Mouse (Mus musculus) adrenal gland, postnatal 4 days (tissue): ENCODE measurements around the gene Prh1. TPM values are rescaled to one million over a fixed set of nuclear protein-coding genes. Genes with fewer than 3 reads are reported as not detected.
"Not testable (repeated sequence)": the region's sequence is repeated elsewhere in the genome, so short reads cannot be mapped to it uniquely, and the experiment has no call there.

ENCODE experiments used
- DNase-seq, 2 experiments: peaks; one replicate each; pipeline ENCODE4 v3.0.0; 2021 to 2022; ENCODE audit warnings: low spot score in 2 of 2, mixed read lengths in 2 of 2
- long read RNA-seq, 2 experiments: library from polyadenylated mRNA; stranded (forward); transcript quantifications; one replicate each; pipeline ENCODE4 v2.0.0; 2021
- total RNA-seq, 2 experiments: library from RNA; stranded (reverse); gene quantifications; 2 replicates each; pipeline ENCODE4 v1.2.3; 2021

Gene Prh1
- not detected for total RNA-seq
- long read RNA-seq, experiment 1: 0 reads
- long read RNA-seq, experiment 2: 0 reads

- not testable (repeated sequence) for DNase-seq
Measured at GRCm38 (mm10) chr6:132569509-132569908, at the start of gene Prh1. TSS of gene Prh1 (plus strand) at chr6:132569809.

GRCm38 (mm10) chr6:132595613-132596012 is 26.0 kb downstream of the Prh1 start, which contains the start of gene Prp2:
TSS of gene Prp2 (plus strand) at chr6:132595913.
- DNase-seq: not testable (repeated sequence)

Other genes starting within 250 kb of the Prh1 start
- not detected for gene Gm8882, start 205.7 kb upstream of the Prh1 start, total RNA-seq
- gene Prp2, start 26.1 kb downstream of the Prh1 start, total RNA-seq: not detected
- gene A630073D07Rik, start 81.7 kb downstream of the Prh1 start, total RNA-seq: not detected
- gene Tas2r120, start 87.1 kb downstream of the Prh1 start, total RNA-seq: not detected
- gene Tas2r121, start 131.2 kb downstream of the Prh1 start, total RNA-seq: not detected
- gene Tas2r122, start 142.1 kb downstream of the Prh1 start, total RNA-seq: not detected
- gene Tas2r115, start 168.2 kb downstream of the Prh1 start, total RNA-seq: not detected
- not detected for gene Tas2r124, start 184.9 kb downstream of the Prh1 start, total RNA-seq
- not detected for gene Tas2r102, start 192.3 kb downstream of the Prh1 start, total RNA-seq
- gene Tas2r136, start 208.4 kb downstream of the Prh1 start, total RNA-seq: not detected
- gene Tas2r117, start 233.0 kb downstream of the Prh1 start, total RNA-seq: not detected